Mouse (Mus musculus) heart, adult 2 months (tissue): ENCODE measurements at regions not wholly inside any gene's neighbourhood (a gene's known extent, or its start where the extent isn't known, plus 50 kb on each side); places are given as distances from the start of the nearest gene placed in this dataset.
A peak's percentile ranks its signal among the peaks of the same experiment; 100 is the strongest.

Experiments used
- DNase-seq, 2 experiments: peaks; one replicate each; pipeline ENCODE4 v3.0.0; 2021
- H3K27ac ChIP-seq: fragments of 200-600 bp; 2 replicates; pipeline ENCODE4 v1.8.1; 2022
- H3K27me3 ChIP-seq: fragments of 200-500 bp; 2 replicates; pipeline ENCODE4 v1.6.1; 2012; ENCODE audit warnings: mild to moderate bottlenecking, low read length, inconsistent platforms, mixed read lengths; ENCODE audit not compliant: control insufficient read depth, insufficient read depth
- H3K36me3 ChIP-seq: fragments of 200-500 bp; 2 replicates; pipeline ENCODE4 v1.6.1; 2012; ENCODE audit warnings: low read length, inconsistent platforms; ENCODE audit not compliant: control insufficient read depth, insufficient read depth
- H3K4me1 ChIP-seq: fragments of 200-500 bp; 2 replicates; pipeline ENCODE4 v1.6.1; 2011; ENCODE audit warnings: low read length; ENCODE audit not compliant: control insufficient read depth, insufficient read depth
- H3K4me3 ChIP-seq: fragments of 200-600 bp; 2 replicates; pipeline ENCODE4 v1.8.1; 2022
- H3K79me2 ChIP-seq: fragments of 200-500 bp; replicated peaks from 2 replicates; pipeline ENCODE4 v1.6.1; 2012; ENCODE audit warnings: mild to moderate bottlenecking, inconsistent platforms, low read length, moderate library complexity, mixed read lengths; ENCODE audit not compliant: control insufficient read depth, insufficient read depth
- H3K9ac ChIP-seq: fragments of 200-500 bp; 2 replicates; pipeline ENCODE4 v1.6.1; 2012; ENCODE audit warnings: low read depth, mild to moderate bottlenecking, control low read depth, inconsistent platforms, low read length, mixed read lengths
- CTCF ChIP-seq: fragments of 200-600 bp; IDR thresholded peaks from 2 replicates; pipeline ENCODE4 v1.8.1; 2022; ENCODE audit warnings: antibody characterized with exemption, mild to moderate bottlenecking, moderate library complexity
- EP300 ChIP-seq: fragments of 200-500 bp; IDR thresholded peaks from 2 replicates; pipeline ENCODE4 v1.6.1; 2011; ENCODE audit warnings: low read depth, low read length, control low read depth; ENCODE audit not compliant: insufficient read depth
- POLR2A ChIP-seq: fragments of 200-500 bp; IDR thresholded peaks from 2 replicates; pipeline ENCODE4 v1.6.1; 2011; ENCODE audit warnings: mild to moderate bottlenecking, low read depth, low read length, control low read depth; ENCODE audit not compliant: insufficient read depth
- WGBS: fragments of 180-500 bp; shearing (Covaris S2); methylation state at CpG from one replicate; pipeline ENCODE4 v1.1.7; 2018; 5-methylcytosine and 5-hydroxymethylcytosine counted together
- intact Hi-C: fragments of 180-260 bp; cut with DNase I; formaldehyde crosslinking; loops from one replicate; pipeline ENCODE4 v1.15.1; 2025

- H3K27ac ChIP-seq, result peak overlapping the region; percentile 87
- H3K27me3 ChIP-seq, result no peaks in the 10 kb centered on the region
- H3K4me3 ChIP-seq, result peak overlapping the region; percentile 17; the same call in 1 of the 2 replicates
- H3K4me1 ChIP-seq, result peaks cover 12% of the 10 kb centered on the region
- peak; percentile 22 to 37 for DNase-seq
- no peaks in the 10 kb centered on the region for H3K36me3 ChIP-seq
- TF ChIP-seq EP300, result 0 out of 2 replicates have a peak, but pooled peaks have one; percentile 37
- TF ChIP-seq POLR2A, result no peak
- TF ChIP-seq CTCF, result no peak
- 35% methylated on average over 2 of the region's 2 CpGs for WGBS
- intact Hi-C loops, result loop anchor here (2.0 to 5.0 kb wide), 4 partner anchors 46 to 259 kb away; no protein-coding TSS in a partner anchor
- no peak overlapping the region for H3K9ac ChIP-seq
- H3K79me2 ChIP-seq, result no peaks in the 10 kb centered on the region
These were observed 70.0 kb upstream of the Ptch1 start for GRCm38 (mm10) chr13:63643394-63643793.

- H3K27ac ChIP-seq, result peak overlapping the region; percentile 87
- H3K4me3 ChIP-seq, result no peak overlapping the region
- no peaks in the 10 kb centered on the region for H3K79me2 ChIP-seq
- no peaks in the 10 kb centered on the region for H3K27me3 ChIP-seq
- no peak for DNase-seq
- H3K36me3 ChIP-seq, result no peaks in the 10 kb centered on the region
- WGBS, result 80% methylated on average over 5 of the region's 5 CpGs
- no peak overlapping the region for H3K9ac ChIP-seq
- peaks cover 12% of the 10 kb centered on the region for H3K4me1 ChIP-seq
- TF ChIP-seq POLR2A, result no peak
- TF ChIP-seq EP300, result no peak
- TF ChIP-seq CTCF, result no peak
- intact Hi-C loops, result loop anchor here (5.0 kb wide), 2 partner anchors 47 to 258 kb away; no protein-coding TSS in a partner anchor
These were observed 70.9 kb upstream of the Ptch1 start for GRCm38 (mm10) chr13:63644308-63644707.

- no peak for DNase-seq
- TF ChIP-seq EP300 (no peak), POLR2A (no peak), CTCF (no peak)
- intact Hi-C loops, result loop anchor here (5.0 kb wide), 2 partner anchors 48 to 338 kb away; no protein-coding TSS in a partner anchor
These were observed 75.8 kb upstream of the Ptch1 start for GRCm38 (mm10) chr13:63649058-63649647.

GRCm38 (mm10) chr13:63654514-63654913, 81.1 kb upstream of the Ptch1 start:
- TF ChIP-seq POLR2A (no peak), CTCF (no peak), EP300 (no peak)
- 90% methylated on average over 6 of the region's 6 CpGs for WGBS
- no peak for DNase-seq
- intact Hi-C loops, result no loop called here
- no peak overlapping the region for H3K27ac ChIP-seq
- H3K4me3 ChIP-seq, result no peak overlapping the region
- no peaks in the 10 kb centered on the region for H3K79me2 ChIP-seq
- no peaks in the 10 kb centered on the region for H3K36me3 ChIP-seq
- peaks cover 1% of the 10 kb centered on the region; the same call in 1 of the 2 replicates for H3K4me1 ChIP-seq
- no peaks in the 10 kb centered on the region for H3K27me3 ChIP-seq
- no peak overlapping the region for H3K9ac ChIP-seq

More at GRCm38 (mm10) chr13:63649058-63649647, 75.8 kb upstream of the Ptch1 start:
- Histone ChIP-seq H3K9ac (no peak overlapping the region), H3K79me2 (no peaks in the 10 kb centered on the region), H3K27ac (no peak overlapping the region), H3K4me1 (peaks cover 2% of the 10 kb centered on the region), H3K4me3 (no peak overlapping the region), H3K27me3 (no peaks in the 10 kb centered on the region), H3K36me3 (no peaks in the 10 kb centered on the region)
- WGBS, result 70% methylated on average over 3 of the region's 3 CpGs

GRCm38 (mm10) chr13:63657115-63657514, 83.7 kb upstream of the Ptch1 start:
- TF ChIP-seq EP300 (no peak), CTCF (no peak), POLR2A (no peak)
- H3K27ac ChIP-seq, result no peak overlapping the region
- H3K4me3 ChIP-seq, result no peak overlapping the region
- no peaks in the 10 kb centered on the region for H3K36me3 ChIP-seq
- H3K79me2 ChIP-seq, result no peaks in the 10 kb centered on the region
- H3K4me1 ChIP-seq, result peaks cover 1% of the 10 kb centered on the region; the same call in 1 of the 2 replicates
- DNase-seq, result no peak
- H3K27me3 ChIP-seq, result no peaks in the 10 kb centered on the region
- WGBS, result 81% methylated on average over 8 of the region's 8 CpGs
- intact Hi-C loops, result no loop called here
- H3K9ac ChIP-seq, result no peak overlapping the region

- TF ChIP-seq CTCF (no peak), POLR2A (no peak), EP300 (no peak)
- Histone ChIP-seq H3K9ac (no peak overlapping the region), H3K27me3 (no peaks in the 10 kb centered on the region), H3K4me1 (peaks cover 1% of the 10 kb centered on the region; the same call in 1 of the 2 replicates), H3K79me2 (no peaks in the 10 kb centered on the region), H3K27ac (no peak overlapping the region), H3K36me3 (no peaks in the 10 kb centered on the region), H3K4me3 (no peak overlapping the region)
- intact Hi-C loops, result no loop called here
- DNase-seq, result no peak
- 92% methylated on average over 7 of the region's 7 CpGs for WGBS
These were observed 86.0 kb upstream of the Ptch1 start for GRCm38 (mm10) chr13:63659412-63659811.
